Mouse (Mus musculus) ovary, adult 2 months (tissue): Measurements from ENCODE around the gene Vill. TPM values are rescaled to one million over a fixed set of nuclear protein-coding genes. Genes with fewer than 3 reads are reported as not detected.

Source experiments
- polyA plus RNA-seq: library from polyadenylated mRNA; depleted of rRNA; stranded (reverse); fragments of >200 nt; gene quantifications from 2 replicates; pipeline ENCODE4 v1.2.3, GENCODE M21; 2012; rRNA removed

Gene Vill
- polyA plus RNA-seq = 24.1 and 26.6 TPM in 2 replicates

GRCm38 (mm10) chr9:119052154-119052944, at the start of gene Vill:
Gene Vill, plus strand, starts transcription at chr9:119052778.

GRCm38 (mm10) chr9:119093419-119094295, 41.1 kb downstream of the Vill start, which contains the start of gene Plcd1:
Gene Plcd1, minus strand, starts transcription at chr9:119093502.

DNA sequence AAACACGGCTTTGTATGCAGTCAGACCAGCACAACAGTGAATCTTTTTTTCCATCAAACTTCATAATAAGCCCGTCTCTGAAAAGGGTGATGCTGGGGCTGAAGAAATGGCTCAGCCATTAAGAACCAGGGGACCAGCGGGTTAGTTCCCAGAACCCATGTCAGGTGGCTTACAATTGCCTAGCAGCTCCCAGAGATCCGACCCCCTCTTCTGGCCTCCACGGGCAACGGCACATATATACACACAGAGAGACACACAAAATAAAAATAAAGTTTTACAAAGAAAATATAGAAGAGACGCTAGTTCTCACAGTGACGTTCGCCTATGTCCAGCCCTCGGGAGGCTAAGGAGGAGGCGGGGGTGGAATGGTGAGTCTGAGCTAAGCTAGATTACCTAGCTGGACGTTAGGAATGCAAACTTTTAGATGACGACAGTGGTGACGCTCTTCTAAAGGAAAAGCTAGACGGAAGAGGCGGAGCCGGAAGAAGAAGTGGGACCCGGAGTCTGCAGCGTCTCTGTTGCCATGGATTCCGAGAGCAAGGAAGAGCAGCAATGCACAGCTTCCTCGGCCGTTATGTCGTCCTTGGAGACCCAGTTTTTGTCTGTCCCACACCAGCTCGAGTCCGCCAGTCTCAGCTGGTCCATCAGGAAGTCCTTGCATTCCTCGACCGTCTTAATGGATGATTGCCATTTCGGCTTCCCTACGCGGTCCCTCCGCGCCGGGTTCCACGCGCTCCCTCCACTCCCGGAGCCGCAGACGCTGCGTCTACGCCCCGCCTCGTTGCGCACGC, 49.6 kb downstream of the Vill start, which contains the start of gene Dlec1:
TSS of gene Dlec1 (plus strand) at position 487 of the 791 bp plus-strand sequence.

Other genes with a start within 250 kb of the Vill start
- gene Ctdspl, start 126.3 kb upstream of the Vill start, polyA plus RNA-seq = 27.2 TPM in 2 replicates
- gene Plcd1, start 40.7 kb downstream of the Vill start, polyA plus RNA-seq = 59.6 and 63.2 TPM in 2 replicates
- 8.1 and 9.0 TPM in 2 replicates for gene Dlec1, start 49.7 kb downstream of the Vill start, polyA plus RNA-seq
- 7.4 and 9.5 TPM in 2 replicates for gene Acaa1b, start 104.3 kb downstream of the Vill start, polyA plus RNA-seq
- gene Gm47289, start 106.4 kb downstream of the Vill start, polyA plus RNA-seq = not detected in 2 replicates
- 0.10 TPM in 1 of 2 replicates, not detected in the other for gene Slc22a13, start 156.3 kb downstream of the Vill start, polyA plus RNA-seq